Mouse (Mus musculus) stomach, embryonic 16.5 days (tissue): ENCODE measurements around the gene Zfp229. TPM values are rescaled to one million over a fixed set of nuclear protein-coding genes. Genes with fewer than 3 reads are reported as not detected.
"Not testable (repeated sequence)": the region's sequence is repeated elsewhere in the genome, so short reads cannot be mapped to it uniquely, and the experiment has no call there.

Experiments used
- ATAC-seq: fragments of 200-750 bp; cut with Nextera tagmentation; 2 replicates; pipeline ENCODE4 v1.8.0; 2017; ENCODE audit warnings: moderate number of reproducible peaks, moderate TSS enrichment; ENCODE audit not compliant: insufficient read depth, low FRiP score
- H3K27ac ChIP-seq: fragments of 300-500 bp; sonication (generic); 2 replicates; pipeline ENCODE4 v1.5.1; 2014; ENCODE audit warnings: low read length
- H3K27me3 ChIP-seq: fragments of 300-500 bp; sonication (generic); 2 replicates; pipeline ENCODE4 v1.6.1; 2014; ENCODE audit warnings: low read length, control low read depth, mixed read lengths; ENCODE audit not compliant: control insufficient read depth, insufficient read depth
- H3K36me3 ChIP-seq: fragments of 300-500 bp; sonication (generic); 2 replicates; pipeline ENCODE4 v1.6.1; 2014; ENCODE audit warnings: low read length; ENCODE audit not compliant: control insufficient read depth, insufficient read depth
- H3K4me1 ChIP-seq: fragments of 300-500 bp; sonication (generic); 2 replicates; pipeline ENCODE4 v1.6.1; 2014; ENCODE audit warnings: low read length, control low read depth, mixed read lengths; ENCODE audit not compliant: control insufficient read depth, insufficient read depth
- H3K4me2 ChIP-seq: fragments of 300-500 bp; sonication (generic); 2 replicates; pipeline ENCODE4 v1.6.1; 2014; ENCODE audit warnings: low read depth, low read length, mixed read lengths
- H3K4me3 ChIP-seq: fragments of 300-500 bp; sonication (generic); replicated peaks from 2 replicates; pipeline ENCODE4 v1.5.1; 2014; ENCODE audit warnings: mild to moderate bottlenecking, low read length
- H3K9ac ChIP-seq: fragments of 300-500 bp; sonication (generic); 2 replicates; pipeline ENCODE4 v1.6.1; 2014; ENCODE audit warnings: low read length
- H3K9me3 ChIP-seq: fragments of 300-500 bp; sonication (generic); replicated peaks from 2 replicates; pipeline ENCODE4 v1.6.1; 2016; ENCODE audit warnings: low read length, control low read depth; ENCODE audit not compliant: control insufficient read depth
- WGBS: fragments of 180-500 bp; shearing (Covaris S2); extraction: QIAGEN DNeasy Blood & Tissue Kit; methylation state at CpG from one replicate; pipeline ENCODE4 v1.1.7; 2014; 5-methylcytosine and 5-hydroxymethylcytosine counted together
- polyA plus RNA-seq: library from polyadenylated mRNA; unstranded; fragments of >200 nt; fragmentation: Nextera tagmentation; extraction: Ambion mirVana; gene quantifications from 2 replicates; pipeline ENCODE4 v1.2.1, GENCODE M21; 2015

Gene Zfp229
- polyA plus RNA-seq: 6.0 and 6.1 TPM in 2 replicates

- not testable (repeated sequence) for H3K9me3 ChIP-seq, ATAC-seq, H3K36me3 ChIP-seq, H3K4me2 ChIP-seq, H3K27me3 ChIP-seq, H3K9ac ChIP-seq, H3K4me1 ChIP-seq, H3K4me3 ChIP-seq, H3K27ac ChIP-seq
- WGBS: 95% methylated on average over 9 of the region's 22 CpGs
Measured at GRCm38 (mm10) chr17:21730495-21730894, at the start of gene Zfp229. Gene Zfp229 (plus strand): TSS chr17:21730795.

GRCm38 (mm10) chr17:21691560-21691959 lies 39.0 kb upstream of the Zfp229 start, which contains the start of gene Gm10226:
Gene Gm10226 (plus strand): TSS chr17:21691860.
- no peaks in the 10 kb centered on the region for H3K4me1 ChIP-seq
- no peaks in the 10 kb centered on the region for H3K27me3 ChIP-seq
- 83% methylated on average over 3 of the region's 3 CpGs for WGBS
- no peak within 1 kb of the TSS for H3K27ac ChIP-seq
- ATAC-seq: no peak
- H3K4me3 ChIP-seq: no peak within 1 kb of the TSS
- no peaks in the 10 kb centered on the region for H3K36me3 ChIP-seq
- no peak within 1 kb of the TSS for H3K4me2 ChIP-seq
- H3K9ac ChIP-seq: no peak within 1 kb of the TSS
- H3K9me3 ChIP-seq: no peaks in the 10 kb centered on the region

GRCm38 (mm10) chr17:21693342-21693741 lies 37.3 kb upstream of the Zfp229 start:
- H3K27ac ChIP-seq: no peak overlapping the region
- no peaks in the 10 kb centered on the region for H3K27me3 ChIP-seq
- H3K36me3 ChIP-seq: no peaks in the 10 kb centered on the region
- H3K9ac ChIP-seq: no peak overlapping the region
- H3K4me1 ChIP-seq: no peaks in the 10 kb centered on the region
- 75% methylated on average over 3 of the region's 3 CpGs for WGBS
- no peak for ATAC-seq
- no peak overlapping the region for H3K4me2 ChIP-seq
- H3K4me3 ChIP-seq: no peak overlapping the region
- no peaks in the 10 kb centered on the region for H3K9me3 ChIP-seq

- H3K9me3 ChIP-seq: no peaks in the 10 kb centered on the region
Measured at GRCm38 (mm10) chr17:21696073-21696472, 34.5 kb upstream of the Zfp229 start.

GRCm38 (mm10) chr17:21702281-21703240 lies 28.0 kb upstream of the Zfp229 start:
- Histone ChIP-seq H3K36me3 (no peaks in the 10 kb centered on the region), H3K27me3 (no peaks in the 10 kb centered on the region), H3K4me1 (no peaks in the 10 kb centered on the region), H3K9ac (no peak overlapping the region), H3K4me2 (no peak overlapping the region), H3K9me3 (no peaks in the 10 kb centered on the region), H3K4me3 (no peak overlapping the region), H3K27ac (no peak overlapping the region)
- no peak; the same call in 1 of the 2 replicates for ATAC-seq
- 33% methylated on average over 5 of the region's 5 CpGs for WGBS

More at GRCm38 (mm10) chr17:21696073-21696472, 34.5 kb upstream of the Zfp229 start:
- Histone ChIP-seq H3K36me3 (no peaks in the 10 kb centered on the region), H3K4me3 (no peak overlapping the region), H3K9ac (no peak overlapping the region), H3K27ac (no peak overlapping the region), H3K27me3 (no peaks in the 10 kb centered on the region), H3K4me1 (no peaks in the 10 kb centered on the region), H3K4me2 (no peak overlapping the region)
- no peak for ATAC-seq

GRCm38 (mm10) chr17:21703414-21703813 lies 27.2 kb upstream of the Zfp229 start:
- 76% methylated on average over 1 of the region's 1 CpGs for WGBS
- Histone ChIP-seq H3K4me1 (peaks cover 1% of the 10 kb centered on the region; the same call in 1 of the 2 replicates), H3K4me3 (no peak overlapping the region), H3K36me3 (no peaks in the 10 kb centered on the region), H3K9ac (no peak overlapping the region), H3K27me3 (no peaks in the 10 kb centered on the region), H3K27ac (no peak overlapping the region), H3K4me2 (no peak overlapping the region), H3K9me3 (no peaks in the 10 kb centered on the region)
- no peak for ATAC-seq

GRCm38 (mm10) chr17:21707343-21707996 lies 23.1 kb upstream of the Zfp229 start, which contains the start of gene Zfp760:
Gene Zfp760 (plus strand): TSS chr17:21707741.
- peak; percentile 99 for ATAC-seq
- H3K9ac ChIP-seq: peak within 1 kb of the TSS; percentile 84

GRCm38 (mm10) chr17:21708401-21708800 lies 22.2 kb upstream of the Zfp229 start:
- H3K4me1 ChIP-seq: peaks cover 6% of the 10 kb centered on the region; the same call in 1 of the 2 replicates
- peaks cover 3% of the 10 kb centered on the region; the same call in 1 of the 2 replicates for H3K36me3 ChIP-seq
- H3K9me3 ChIP-seq: no peaks in the 10 kb centered on the region
- ATAC-seq: no peak
- no peaks in the 10 kb centered on the region for H3K27me3 ChIP-seq
- peak overlapping the region; percentile 56 for H3K4me2 ChIP-seq
- peak overlapping the region; percentile 54 for H3K9ac ChIP-seq
- 24% methylated on average over 2 of the region's 2 CpGs for WGBS
- peak overlapping the region; percentile 96; the same call in 1 of the 2 replicates for H3K27ac ChIP-seq
- H3K4me3 ChIP-seq: peak overlapping the region; percentile 70

More at GRCm38 (mm10) chr17:21707343-21707996, 23.1 kb upstream of the Zfp229 start, which contains the start of gene Zfp760:
- Histone ChIP-seq H3K27me3 (no peaks in the 10 kb centered on the region), H3K4me2 (peak within 1 kb of the TSS; percentile 56), H3K9me3 (no peaks in the 10 kb centered on the region), H3K4me3 (peak within 1 kb of the TSS; percentile 70), H3K27ac (peak within 1 kb of the TSS; percentile 96), H3K36me3 (peaks cover 3% of the 10 kb centered on the region; the same call in 1 of the 2 replicates), H3K4me1 (peaks cover 6% of the 10 kb centered on the region; the same call in 1 of the 2 replicates)
- 4% methylated on average over 26 of the region's 26 CpGs for WGBS
